Mouse (Mus musculus) layer of hippocampus, postnatal 25 days (tissue): ENCODE measurements around the gene Polr3b. TPM values are rescaled to one million over a fixed set of nuclear protein-coding genes. Genes with fewer than 3 reads are reported as not detected.

ENCODE experiments used
- DNase-seq, 2 experiments: peaks; one replicate each; pipeline ENCODE4 v3.0.0; 2022; ENCODE audit warnings: mixed read lengths in 2 of 2, low spot score in 1 of 2; ENCODE audit errors: extremely low spot score in 1 of 2
- total RNA-seq, 2 experiments: library from RNA; stranded (reverse); gene quantifications; 2 replicates each; pipeline ENCODE4 v1.2.3; 2021

Polr3b gene
- total RNA-seq, 2 experiments from 2014 or later = 15.6 to 15.7 TPM

GRCm38 (mm10) chr10:84757426-84758199 is 135.5 kb downstream of the Polr3b start:
- no peak for DNase-seq

DNA sequence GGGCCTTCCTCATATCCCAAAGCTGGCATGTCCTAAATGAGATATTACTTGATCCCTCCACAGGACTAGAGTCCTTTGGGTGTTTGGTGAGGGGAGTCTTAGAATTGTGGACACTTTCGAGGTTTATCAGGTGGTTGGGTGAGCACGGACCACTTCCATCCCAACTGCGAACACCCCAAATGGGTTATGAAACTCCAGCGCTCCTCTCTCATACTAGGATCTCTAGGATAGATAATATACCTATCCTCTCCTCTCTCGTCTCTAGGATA is 136.0 kb downstream of the Polr3b start:
- no peak for DNase-seq

- DNase-seq = no peak
These were observed 136.7 kb downstream of the Polr3b start for GRCm38 (mm10) chr10:84758483-84759431.

GRCm38 (mm10) chr10:84759511-84760117 is 137.5 kb downstream of the Polr3b start:
- DNase-seq = no peak

DNA sequence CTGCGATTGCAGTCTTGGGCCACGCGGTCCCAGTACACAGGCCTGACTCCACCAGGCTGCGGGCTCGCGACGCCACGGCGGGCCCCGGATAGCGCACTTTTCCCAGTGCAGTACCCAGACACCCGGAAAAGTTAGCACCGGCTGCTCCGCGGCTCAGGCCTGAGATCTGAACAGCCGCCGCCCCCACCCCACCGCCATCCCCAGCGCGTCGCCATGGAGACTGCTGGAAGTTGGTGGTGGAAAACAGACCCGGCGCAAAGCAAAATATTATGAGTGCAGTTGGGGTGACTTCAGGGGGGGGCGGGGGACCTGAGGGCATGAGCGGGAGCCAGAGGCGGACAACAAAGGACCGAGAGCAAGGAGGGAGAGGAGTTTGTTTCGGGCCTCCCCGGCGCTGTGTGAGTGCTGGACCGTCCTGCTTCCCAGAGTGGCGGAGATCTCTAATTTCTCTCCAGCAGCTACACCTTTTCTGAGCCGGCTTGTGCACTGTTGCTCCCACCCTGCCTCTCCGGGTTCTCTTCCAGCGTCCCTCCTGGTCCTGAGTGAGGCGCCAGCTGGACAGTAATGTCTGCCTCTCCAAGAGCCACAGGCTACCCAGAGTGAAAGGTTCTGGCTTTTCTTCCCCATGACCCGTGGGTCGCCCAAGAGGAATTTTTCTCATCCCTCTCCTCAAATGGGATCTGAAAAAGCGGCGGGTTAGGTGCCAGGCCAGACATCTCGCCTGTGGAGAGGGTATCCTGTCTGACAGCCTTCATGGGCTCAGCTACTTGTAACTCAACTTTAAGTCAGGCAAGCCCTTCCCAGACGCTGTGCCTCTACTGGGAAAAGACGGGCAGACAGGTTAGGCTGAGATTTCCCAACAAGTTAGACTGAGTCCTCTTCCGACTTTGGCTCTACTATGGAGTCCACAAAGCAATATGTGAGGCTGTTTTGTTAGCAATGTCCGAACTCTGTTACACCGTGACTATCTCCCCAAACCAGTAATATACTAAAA is 138.3 kb downstream of the Polr3b start:
- DNase-seq = no peak

- no peak for DNase-seq
These were observed 146.7 kb downstream of the Polr3b start for GRCm38 (mm10) chr10:84768766-84769165.

DNA sequence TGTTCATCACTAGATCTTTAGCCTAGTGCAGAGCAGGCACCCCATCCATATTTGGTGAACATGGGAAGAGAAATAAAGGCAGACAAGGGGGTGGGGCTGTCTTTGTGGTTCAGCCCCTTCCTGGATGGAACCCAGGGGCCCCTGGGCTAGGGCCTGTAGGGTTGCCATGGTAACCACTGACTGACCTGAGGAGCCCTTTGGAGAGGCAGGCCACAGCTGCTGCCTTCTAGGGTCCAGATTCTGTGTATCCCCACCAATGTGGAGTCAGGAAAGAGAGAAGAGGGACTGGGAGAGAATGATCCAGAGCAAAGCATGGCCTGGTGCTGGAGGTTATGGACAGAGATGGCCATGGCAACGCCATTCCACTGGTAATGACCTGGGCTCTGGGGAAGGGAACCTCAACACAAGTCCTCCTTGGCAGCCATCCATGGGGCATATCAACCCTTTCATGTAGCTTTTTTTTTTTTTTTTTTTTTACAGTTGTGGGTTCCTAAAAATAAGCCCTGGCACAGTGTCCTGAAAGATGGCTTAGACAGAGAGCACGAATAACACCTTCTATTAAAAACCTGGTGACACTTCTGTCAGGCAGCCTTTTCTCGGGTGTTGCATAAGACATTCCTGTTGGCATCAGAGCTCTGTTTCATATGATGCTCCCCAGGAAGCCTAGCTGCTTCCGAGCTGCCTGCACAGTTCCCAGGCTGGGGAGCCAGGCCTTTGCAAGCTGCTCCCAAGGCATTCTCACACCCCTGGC is 150.5 kb downstream of the Polr3b start:
- DNase-seq = no peak

DNA sequence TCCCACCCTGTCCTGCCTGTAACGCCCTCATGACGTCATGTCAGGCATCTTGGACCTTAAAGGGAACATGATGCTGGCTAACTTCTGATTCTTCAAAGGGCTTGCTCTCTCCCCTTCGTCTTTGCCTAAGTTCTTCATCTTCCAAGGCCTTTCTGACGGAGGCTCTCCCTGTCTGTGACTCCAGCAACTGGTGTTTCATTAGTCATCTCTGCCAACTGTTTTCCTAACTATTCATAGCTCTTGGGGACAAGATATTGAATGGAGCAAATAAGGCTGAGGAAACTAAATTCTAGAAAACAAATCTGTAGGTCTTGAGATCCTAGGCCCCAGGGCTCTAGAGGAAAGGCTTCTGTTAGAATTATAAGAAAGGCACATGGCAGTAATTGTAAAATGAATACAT is 151.8 kb downstream of the Polr3b start:
- no peak for DNase-seq

DNA sequence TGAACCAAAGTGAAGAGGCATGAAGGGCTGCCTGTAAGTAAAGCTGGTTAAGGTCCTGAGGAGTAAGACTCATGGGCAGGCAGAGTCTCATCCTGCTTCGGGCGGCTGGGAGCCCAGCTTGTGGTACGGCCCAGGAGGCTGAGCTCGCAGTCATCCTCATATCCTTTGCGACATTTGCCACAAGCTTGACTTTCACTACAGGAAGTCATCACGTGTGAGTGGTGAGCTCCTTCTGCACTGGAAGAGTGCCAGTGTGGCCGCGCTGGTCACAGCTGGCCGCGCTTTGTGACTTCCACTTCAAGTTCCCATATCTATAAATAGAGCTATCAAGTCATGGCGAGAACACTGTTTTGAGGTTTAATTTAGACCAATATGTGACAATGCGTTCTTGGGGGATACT is 152.5 kb downstream of the Polr3b start:
- DNase-seq = no peak

Other genes starting within 250 kb of the Polr3b start
- gene Nuak1, start 181.7 kb upstream of the Polr3b start, total RNA-seq = 10 to 100 TPM; 50.0 to 53.4 TPM
- gene Ckap4, start 88.2 kb upstream of the Polr3b start, total RNA-seq = 10 to 100 TPM; 19.2 to 21.9 TPM
- gene Tcp11l2, start 45.7 kb upstream of the Polr3b start, total RNA-seq = 10 to 100 TPM; 27.0 to 28.1 TPM
- 10 to 100 TPM in 1 of 2 experiments, 1 to 10 TPM in 1; 9.3 to 12.6 TPM for gene Rfx4, start 133.8 kb downstream of the Polr3b start, total RNA-seq